In the genomic region with DNA sequence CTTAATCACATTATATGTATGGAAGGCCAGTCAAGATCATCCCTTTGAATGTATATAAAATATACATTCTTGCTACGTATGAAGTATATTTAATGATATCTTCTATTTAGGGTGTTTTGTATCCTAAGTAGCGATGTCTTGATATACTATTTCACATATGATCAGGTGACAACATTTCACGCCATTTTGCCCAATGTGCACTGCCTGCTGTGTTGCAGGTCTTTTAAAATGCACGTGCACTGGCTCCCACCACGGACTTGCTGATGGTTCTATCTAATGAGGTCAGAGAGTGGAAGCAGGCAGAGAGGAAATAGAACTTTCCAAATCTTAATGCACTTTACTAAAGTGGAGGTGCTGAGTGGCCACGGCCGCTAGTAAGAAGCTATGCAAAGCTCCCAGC, we compare ENCODE assay signal across 29 mouse cellular contexts.
"Had no signal": no experiment of that assay in that cellular context is flagged by ENCODE, and none has a peak within 500 bp of the region (broad histone marks: within the 10 kb centered on the region; RNA-seq: fewer than 3 reads in every experiment).

No protein-coding gene starts in this region.

- H3K36me3 ChIP-seq: limb, embryonic 10.5 days; limb, embryonic 12.5 days; limb, embryonic 13.5 days; limb, embryonic 15.5 days; liver, embryonic 12.5 days; liver, embryonic 13.5 days; liver, embryonic 15.5 days; lung, embryonic 15.5 days; midbrain, embryonic 10.5 days; midbrain, embryonic 12.5 days; midbrain, embryonic 13.5 days; midbrain, embryonic 15.5 days had no signal

- H3K9ac ChIP-seq: limb, embryonic 12.5 days; limb, embryonic 13.5 days; limb, embryonic 15.5 days; liver, embryonic 12.5 days; liver, embryonic 13.5 days; liver, embryonic 14.5 days; liver, embryonic 15.5 days; liver, postnatal 0 days; lung, embryonic 14.5 days; lung, embryonic 15.5 days; midbrain, embryonic 12.5 days; midbrain, embryonic 13.5 days; midbrain, embryonic 15.5 days had no signal

- H3K9me3 ChIP-seq: limb, embryonic 10.5 days; limb, embryonic 12.5 days; limb, embryonic 13.5 days; limb, embryonic 15.5 days; liver, embryonic 12.5 days; liver, embryonic 13.5 days; liver, embryonic 15.5 days; lung, embryonic 15.5 days; megakaryocyte, embryonic 14.5 days; midbrain, embryonic 10.5 days; midbrain, embryonic 12.5 days; midbrain, embryonic 13.5 days; midbrain, embryonic 15.5 days had no signal

- H3K27me3 ChIP-seq: limb, embryonic 12.5 days; limb, embryonic 13.5 days; limb, embryonic 15.5 days; liver, embryonic 12.5 days; liver, embryonic 13.5 days; liver, embryonic 15.5 days; lung, embryonic 15.5 days; megakaryocyte, embryonic 14.5 days; midbrain, embryonic 12.5 days; midbrain, embryonic 13.5 days; midbrain, embryonic 15.5 days had no signal

- H3K4me1 ChIP-seq: limb, embryonic 10.5 days; limb, embryonic 12.5 days; limb, embryonic 13.5 days; limb, embryonic 15.5 days; liver, embryonic 12.5 days; liver, embryonic 13.5 days; liver, embryonic 15.5 days; lung, embryonic 15.5 days; megakaryocyte, embryonic 14.5 days; midbrain, embryonic 10.5 days; midbrain, embryonic 12.5 days; midbrain, embryonic 13.5 days; midbrain, embryonic 15.5 days had no signal

- H3K27ac ChIP-seq: limb, embryonic 10.5 days; limb, embryonic 12.5 days; limb, embryonic 13.5 days; limb, embryonic 15.5 days; liver, embryonic 12.5 days; liver, embryonic 13.5 days; liver, embryonic 14.5 days; liver, embryonic 15.5 days; lung, embryonic 15.5 days; macrophage; midbrain, embryonic 10.5 days; midbrain, embryonic 12.5 days; midbrain, embryonic 13.5 days; midbrain, embryonic 15.5 days had no signal

- DNase-seq: left cerebral cortex, postnatal 4 days; liver; liver, embryonic 13.5 days; liver, postnatal 0 days; lung, adult 18-20 months; lung, adult 2 months; lung, embryonic 14.5 days; lung, postnatal 10 days; lung, postnatal 14 days; lung, postnatal 36 days; lung, postnatal 4 days; midbrain, embryonic 14.5 days had no signal

- H3K4me3 ChIP-seq: limb, embryonic 10.5 days; limb, embryonic 12.5 days; limb, embryonic 13.5 days; limb, embryonic 15.5 days; liver, embryonic 12.5 days; liver, embryonic 13.5 days; liver, embryonic 15.5 days; lung, embryonic 15.5 days; megakaryocyte, embryonic 14.5 days; midbrain, embryonic 10.5 days; midbrain, embryonic 12.5 days; midbrain, embryonic 13.5 days; midbrain, embryonic 15.5 days; myocyte had no signal

- H3K4me2 ChIP-seq: limb, embryonic 12.5 days; limb, embryonic 13.5 days; limb, embryonic 15.5 days; liver, embryonic 11.5 days; liver, embryonic 12.5 days; liver, embryonic 13.5 days; liver, embryonic 15.5 days; lung, embryonic 14.5 days; lung, embryonic 15.5 days; midbrain, embryonic 11.5 days; midbrain, embryonic 12.5 days; midbrain, embryonic 13.5 days; midbrain, embryonic 15.5 days had no signal
